Mouse (Mus musculus): Measurements from ENCODE around the gene Rab11fip3. TPM values are rescaled to one million over a fixed set of nuclear protein-coding genes. Genes with fewer than 3 reads are reported as not detected.

The Rab11fip3 gene
- polyA plus RNA-seq, 1 experiment from 2014 or later, result 28.6 TPM

DNA sequence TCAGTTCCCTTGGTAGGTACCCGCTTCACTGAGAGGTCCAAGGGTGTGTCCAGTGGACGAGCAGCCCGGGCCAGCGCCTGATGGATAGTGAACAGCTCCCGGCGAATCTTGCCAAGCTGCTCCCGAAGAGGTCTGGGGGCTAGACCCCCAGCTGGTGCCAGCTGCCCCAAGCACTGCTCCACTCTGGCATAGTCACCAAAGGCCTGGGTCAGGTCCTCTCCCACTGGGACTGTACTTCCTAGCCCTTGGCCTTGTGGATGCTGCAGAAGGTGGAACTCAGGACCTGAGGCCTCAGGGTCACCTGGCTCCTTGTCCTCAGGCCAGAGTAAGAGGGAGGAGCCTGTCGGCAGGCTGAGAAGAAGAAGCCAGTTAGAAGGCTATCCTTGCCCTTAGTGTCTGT lies 122.5 kb downstream of the Rab11fip3 start:
- Histone ChIP-seq H3K4me1 (ENCODE audit: control insufficient read depth, insufficient read depth, low read length) (peaks cover 4% of the 10 kb centered on the region; the same call in 1 of the 2 replicates), H3K27me3 (ENCODE audit: control insufficient read depth, insufficient read depth, low read length) (peaks cover 22% of the 10 kb centered on the region), H3K27ac (replicated peaks; ENCODE audit: low read depth, low read length) (no peak overlapping the region), H3K36me3 (ENCODE audit: control insufficient read depth, insufficient read depth, low read length) (no peaks in the 10 kb centered on the region), H3K9ac (replicated peaks; ENCODE audit: low read length) (no peak overlapping the region), H3K4me2 (ENCODE audit: low read length) (no peak overlapping the region), H3K9me3 (ENCODE audit: control insufficient read depth, low read length) (no peaks in the 10 kb centered on the region), H3K4me3 (replicated peaks; ENCODE audit: low read depth, low read length) (no peak overlapping the region)
- 77% methylated on average over 8 of the region's 8 CpGs for WGBS
- no peak for ATAC-seq (ENCODE audit: low FRiP score, low TSS enrichment)
- no peak for DNase-seq

DNA sequence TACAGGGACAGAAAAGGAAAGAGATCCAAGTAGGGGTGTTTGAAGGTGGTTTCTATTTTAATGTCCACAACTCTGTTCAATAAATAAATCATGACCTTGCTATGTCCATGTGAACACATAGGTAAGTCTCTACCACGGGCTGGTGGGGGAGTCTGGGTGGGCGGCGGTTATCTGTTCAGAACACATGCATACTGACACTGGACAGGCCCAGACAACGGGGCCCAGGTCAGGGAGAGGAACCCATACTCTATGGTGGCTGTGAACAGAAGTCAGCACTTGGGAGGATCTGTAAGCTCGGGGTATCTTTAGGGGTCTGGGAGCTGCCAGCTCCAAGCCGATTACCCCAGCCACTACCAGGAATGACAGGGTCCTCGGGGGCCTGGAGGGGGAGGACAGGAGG lies 123.0 kb downstream of the Rab11fip3 start:
- Histone ChIP-seq H3K36me3 (ENCODE audit: control insufficient read depth, insufficient read depth, low read length) (no peaks in the 10 kb centered on the region), H3K4me1 (ENCODE audit: control insufficient read depth, insufficient read depth, low read length) (peaks cover 4% of the 10 kb centered on the region; the same call in 1 of the 2 replicates), H3K4me2 (ENCODE audit: low read length) (no peak overlapping the region), H3K4me3 (replicated peaks; ENCODE audit: low read depth, low read length) (no peak overlapping the region), H3K27ac (replicated peaks; ENCODE audit: low read depth, low read length) (no peak overlapping the region), H3K9me3 (ENCODE audit: control insufficient read depth, low read length) (no peaks in the 10 kb centered on the region), H3K9ac (replicated peaks; ENCODE audit: low read length) (no peak overlapping the region), H3K27me3 (ENCODE audit: control insufficient read depth, insufficient read depth, low read length) (peaks cover 17% of the 10 kb centered on the region)
- no peak for ATAC-seq (ENCODE audit: low FRiP score, low TSS enrichment)
- 76% methylated on average over 7 of the region's 7 CpGs for WGBS
- no peak for DNase-seq

- no peak for ATAC-seq (ENCODE audit: low FRiP score, low TSS enrichment)
- H3K36me3 ChIP-seq (ENCODE audit: control insufficient read depth, insufficient read depth, low read length), result no peaks in the 10 kb centered on the region
- no peak overlapping the region for H3K4me2 ChIP-seq (ENCODE audit: low read length)
- no peak overlapping the region for H3K4me3 ChIP-seq (replicated peaks; ENCODE audit: low read depth, low read length)
- H3K4me1 ChIP-seq (ENCODE audit: control insufficient read depth, insufficient read depth, low read length), result peaks cover 10% of the 10 kb centered on the region
- H3K9me3 ChIP-seq (ENCODE audit: control insufficient read depth, low read length), result no peaks in the 10 kb centered on the region
- H3K27me3 ChIP-seq (ENCODE audit: control insufficient read depth, insufficient read depth, low read length), result peaks cover 11% of the 10 kb centered on the region; the same call in 1 of the 2 replicates
- no peak for DNase-seq
- no peak overlapping the region for H3K27ac ChIP-seq (replicated peaks; ENCODE audit: low read depth, low read length)
- WGBS, result 47% methylated on average over 9 of the region's 9 CpGs
- no peak overlapping the region for H3K9ac ChIP-seq (replicated peaks; ENCODE audit: low read length)
These were observed 123.7 kb downstream of the Rab11fip3 start for GRCm38 (mm10) chr17:25945517-25946155.

- DNase-seq (no peak), ATAC-seq (ENCODE audit: low FRiP score, low TSS enrichment) (no peak)
- Histone ChIP-seq H3K27ac (replicated peaks; ENCODE audit: low read depth, low read length) (no peak within 1 kb of the TSS), H3K4me2 (ENCODE audit: low read length) (no peak within 1 kb of the TSS), H3K4me3 (replicated peaks; ENCODE audit: low read depth, low read length) (no peak within 1 kb of the TSS), H3K9me3 (ENCODE audit: control insufficient read depth, low read length) (no peaks in the 10 kb centered on the region), H3K4me1 (ENCODE audit: control insufficient read depth, insufficient read depth, low read length) (peaks cover 13% of the 10 kb centered on the region), H3K9ac (replicated peaks; ENCODE audit: low read length) (no peak within 1 kb of the TSS), H3K27me3 (ENCODE audit: control insufficient read depth, insufficient read depth, low read length) (no peaks in the 10 kb centered on the region; the same call in 1 of the 2 replicates), H3K36me3 (ENCODE audit: control insufficient read depth, insufficient read depth, low read length) (no peaks in the 10 kb centered on the region)
- 47% methylated on average over 6 of the region's 6 CpGs for WGBS
These were observed 124.8 kb downstream of the Rab11fip3 start, which contains the start of the genes Pigq and Nhlrc4 for GRCm38 (mm10) chr17:25944366-25945163. Pigq (minus strand) TSS chr17:25944936. Nhlrc4 (minus strand) TSS chr17:25944961.

- Histone ChIP-seq H3K9me3 (ENCODE audit: control insufficient read depth, low read length) (no peaks in the 10 kb centered on the region), H3K9ac (replicated peaks; ENCODE audit: low read length) (no peak overlapping the region), H3K4me1 (ENCODE audit: control insufficient read depth, insufficient read depth, low read length) (peaks cover 13% of the 10 kb centered on the region), H3K4me2 (ENCODE audit: low read length) (no peak overlapping the region), H3K36me3 (ENCODE audit: control insufficient read depth, insufficient read depth, low read length) (no peaks in the 10 kb centered on the region), H3K27me3 (ENCODE audit: control insufficient read depth, insufficient read depth, low read length) (no peaks in the 10 kb centered on the region; the same call in 1 of the 2 replicates), H3K27ac (replicated peaks; ENCODE audit: low read depth, low read length) (no peak overlapping the region), H3K4me3 (replicated peaks; ENCODE audit: low read depth, low read length) (no peak overlapping the region)
- no peak for ATAC-seq (ENCODE audit: low FRiP score, low TSS enrichment)
- no peak for DNase-seq
- 81% methylated on average over 9 of the region's 9 CpGs for WGBS
These were observed 125.6 kb downstream of the Rab11fip3 start for GRCm38 (mm10) chr17:25943769-25944168.

DNA sequence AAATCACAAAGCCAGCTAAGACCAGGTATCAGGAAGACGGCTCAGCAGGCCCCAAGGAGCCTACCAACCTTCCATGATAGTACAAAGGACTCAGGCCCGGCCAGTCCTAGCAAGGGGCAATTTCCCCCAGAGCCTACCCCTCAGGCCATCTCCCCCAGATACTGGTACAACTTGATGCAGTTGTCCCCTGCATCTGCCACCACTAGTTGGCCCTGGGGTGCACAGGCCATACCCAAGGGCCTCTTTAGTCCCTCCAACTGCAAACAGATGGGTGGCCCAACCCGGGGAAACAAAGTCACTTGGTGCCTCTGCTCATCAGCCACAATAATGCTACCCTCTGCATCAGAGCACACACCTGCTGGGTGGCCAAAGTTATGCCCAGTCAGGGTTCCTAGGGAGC lies 126.1 kb downstream of the Rab11fip3 start:
- Histone ChIP-seq H3K9me3 (ENCODE audit: control insufficient read depth, low read length) (no peaks in the 10 kb centered on the region), H3K9ac (replicated peaks; ENCODE audit: low read length) (no peak overlapping the region), H3K27me3 (ENCODE audit: control insufficient read depth, insufficient read depth, low read length) (no peaks in the 10 kb centered on the region; the same call in 1 of the 2 replicates), H3K4me3 (replicated peaks; ENCODE audit: low read depth, low read length) (no peak overlapping the region), H3K27ac (replicated peaks; ENCODE audit: low read depth, low read length) (no peak overlapping the region), H3K4me1 (ENCODE audit: control insufficient read depth, insufficient read depth, low read length) (peaks cover 13% of the 10 kb centered on the region), H3K4me2 (ENCODE audit: low read length) (no peak overlapping the region), H3K36me3 (ENCODE audit: control insufficient read depth, insufficient read depth, low read length) (no peaks in the 10 kb centered on the region)
- no peak for DNase-seq
- no peak for ATAC-seq (ENCODE audit: low FRiP score, low TSS enrichment)
- 87% methylated on average over 3 of the region's 3 CpGs for WGBS

DNA sequence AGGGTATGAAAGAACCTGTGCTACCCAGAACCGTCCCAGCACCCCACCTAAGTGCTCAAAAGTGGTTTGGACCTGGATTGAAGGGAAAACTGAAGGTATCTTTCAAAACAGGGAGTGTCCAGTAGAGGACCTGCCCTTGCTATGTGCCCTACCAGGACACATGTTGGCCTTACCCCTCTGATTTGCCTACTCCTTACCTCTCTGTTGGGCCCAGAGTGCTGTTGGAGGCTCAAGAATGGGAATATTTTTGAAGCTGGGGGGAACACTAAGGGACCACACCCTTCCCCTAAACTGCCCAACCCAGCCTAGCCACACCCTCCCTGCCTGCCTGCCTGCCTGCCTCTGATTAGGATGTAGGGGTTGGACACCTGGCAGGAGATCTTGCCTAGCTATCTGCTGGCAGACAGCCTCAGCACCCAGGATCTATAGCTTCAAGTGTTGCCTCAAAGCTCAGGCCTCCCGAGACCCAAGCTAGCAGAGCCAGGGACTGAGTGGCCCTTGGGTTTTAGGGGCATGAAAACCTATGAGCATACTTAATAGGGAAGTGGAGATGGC lies 126.7 kb downstream of the Rab11fip3 start:
- H3K9me3 ChIP-seq (ENCODE audit: control insufficient read depth, low read length), result no peaks in the 10 kb centered on the region
- no peaks in the 10 kb centered on the region for H3K36me3 ChIP-seq (ENCODE audit: control insufficient read depth, insufficient read depth, low read length)
- DNase-seq (no peak), ATAC-seq (ENCODE audit: low FRiP score, low TSS enrichment) (no peak)
- H3K27ac ChIP-seq (replicated peaks; ENCODE audit: low read depth, low read length), result no peak overlapping the region
- no peak overlapping the region for H3K4me2 ChIP-seq (ENCODE audit: low read length)
- H3K4me3 ChIP-seq (replicated peaks; ENCODE audit: low read depth, low read length), result no peak overlapping the region
- peaks cover 13% of the 10 kb centered on the region for H3K4me1 ChIP-seq (ENCODE audit: control insufficient read depth, insufficient read depth, low read length)
- no peak overlapping the region for H3K9ac ChIP-seq (replicated peaks; ENCODE audit: low read length)
- no peaks in the 10 kb centered on the region for H3K27me3 ChIP-seq (ENCODE audit: control insufficient read depth, insufficient read depth, low read length)
- WGBS, result 94% methylated on average over 2 of the region's 2 CpGs

GRCm38 (mm10) chr17:25941511-25942241 lies 127.7 kb downstream of the Rab11fip3 start:
- DNase-seq, result peak; percentile 86
- peak overlapping the region; percentile 83 for H3K4me2 ChIP-seq (ENCODE audit: low read length)
- peak overlapping the region; percentile 92 for H3K9ac ChIP-seq (replicated peaks; ENCODE audit: low read length)
- ATAC-seq (ENCODE audit: low FRiP score, low TSS enrichment), result peak; percentile 46; the same call in 1 of the 2 replicates
- peaks cover 13% of the 10 kb centered on the region for H3K4me1 ChIP-seq (ENCODE audit: control insufficient read depth, insufficient read depth, low read length)
- H3K9me3 ChIP-seq (ENCODE audit: control insufficient read depth, low read length), result no peaks in the 10 kb centered on the region
- WGBS, result 4% methylated on average over 54 of the region's 54 CpGs
- peaks cover 8% of the 10 kb centered on the region for H3K36me3 ChIP-seq (ENCODE audit: control insufficient read depth, insufficient read depth, low read length)
- peak overlapping the region; percentile 79 for H3K4me3 ChIP-seq (replicated peaks; ENCODE audit: low read depth, low read length)
- H3K27ac ChIP-seq (replicated peaks; ENCODE audit: low read depth, low read length), result peak overlapping the region; percentile 84
- no peaks in the 10 kb centered on the region for H3K27me3 ChIP-seq (ENCODE audit: control insufficient read depth, insufficient read depth, low read length)

All from midbrain, embryonic 14.5 days (tissue).